Mouse (Mus musculus): Measurements from ENCODE around the gene Mccc2.

Mccc2 gene

DNA sequence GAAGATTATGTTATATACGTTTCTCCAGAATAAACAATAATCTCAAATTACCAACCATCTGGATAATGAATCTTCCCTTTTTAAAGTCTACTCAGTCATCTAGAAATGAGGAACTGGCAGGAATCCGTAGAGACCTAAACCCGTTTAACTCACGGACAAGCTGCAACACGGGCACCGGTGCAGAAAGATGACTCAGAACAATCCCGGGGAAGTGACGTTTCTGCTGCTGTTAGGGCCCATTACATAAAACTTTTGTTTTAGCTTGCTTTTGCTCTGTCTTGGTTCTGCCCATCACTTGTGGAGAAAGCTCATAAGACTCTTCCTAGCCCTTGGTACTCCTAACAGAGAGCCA lies 76.1 kb downstream of the Mccc2 start:
- DNase-seq (ENCODE audit: low read depth, low spot score) = no peak

DNA sequence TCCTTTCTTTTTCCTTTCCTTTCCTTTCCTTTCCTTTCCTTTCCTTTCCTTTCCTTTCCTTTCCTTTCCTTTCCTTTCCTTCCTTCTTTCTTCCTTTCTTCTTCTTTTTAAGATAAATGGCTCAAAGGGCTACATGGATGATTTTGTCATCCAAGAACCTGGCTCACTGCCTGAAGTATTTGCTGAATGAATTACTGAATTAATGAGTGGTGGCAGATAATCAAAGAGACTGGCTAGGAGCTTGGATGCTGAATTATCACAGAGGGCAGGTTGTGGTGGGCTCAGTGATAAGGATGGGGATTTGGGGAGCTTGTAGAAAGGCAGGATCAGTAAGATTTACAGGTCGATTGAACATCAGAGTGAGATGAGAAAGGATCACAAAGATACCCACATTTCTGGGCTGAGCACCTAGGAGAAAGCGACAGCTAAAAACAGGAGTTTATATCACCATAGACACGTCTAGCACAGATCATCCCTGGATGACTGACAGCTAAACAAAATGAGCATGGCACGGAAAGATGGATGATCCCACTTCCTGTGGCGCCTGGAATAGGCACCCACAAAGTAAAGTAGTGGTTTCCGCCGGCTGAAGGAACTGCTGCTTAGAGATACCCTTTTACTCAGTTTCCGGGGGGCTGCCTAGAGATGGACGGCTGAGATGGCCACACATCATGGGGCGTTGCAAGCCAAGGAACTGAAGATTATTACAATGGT lies 76.7 kb downstream of the Mccc2 start:
- DNase-seq (ENCODE audit: low read depth, low spot score) = no peak

DNA sequence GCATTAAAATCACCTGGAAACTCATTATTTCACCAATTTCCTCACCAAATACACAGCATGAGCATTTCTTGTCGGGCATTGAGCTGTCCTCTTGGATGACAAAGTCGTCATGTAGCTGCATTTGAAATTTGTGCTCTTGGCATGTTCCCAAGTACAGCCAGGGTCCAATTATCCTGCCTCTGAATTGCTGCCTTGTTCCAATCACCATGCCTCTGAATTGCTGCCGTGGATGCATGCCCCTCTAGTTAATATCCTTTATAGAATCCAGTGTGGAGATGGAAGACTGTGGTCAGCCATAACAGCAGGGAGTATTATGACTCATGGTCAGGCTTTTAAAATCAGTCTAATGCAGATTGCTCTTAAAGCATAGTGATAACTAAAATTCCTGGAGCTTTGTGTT lies 77.7 kb downstream of the Mccc2 start:
- no peak for DNase-seq (ENCODE audit: low read depth, low spot score)

DNA sequence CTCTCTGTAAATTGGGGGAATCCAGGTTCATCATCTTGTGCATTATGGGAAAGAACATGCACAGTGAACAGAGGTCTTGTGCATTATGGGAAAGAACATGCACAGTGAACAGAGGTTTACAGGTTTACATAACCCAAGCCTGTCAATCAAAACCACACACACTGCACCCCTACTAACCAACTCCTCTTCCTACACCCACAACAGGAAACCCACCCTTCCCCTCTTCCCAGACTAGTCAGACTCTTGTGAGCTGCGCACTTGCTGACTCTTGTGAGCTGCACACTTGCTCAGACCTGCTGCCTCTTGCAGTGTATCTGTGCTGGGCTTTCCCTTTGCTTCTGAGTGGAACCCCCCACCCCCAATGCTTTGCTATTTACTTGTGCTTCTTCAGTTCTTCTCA lies 83.0 kb downstream of the Mccc2 start:
- no peak for DNase-seq (ENCODE audit: low read depth, low spot score)

DNA sequence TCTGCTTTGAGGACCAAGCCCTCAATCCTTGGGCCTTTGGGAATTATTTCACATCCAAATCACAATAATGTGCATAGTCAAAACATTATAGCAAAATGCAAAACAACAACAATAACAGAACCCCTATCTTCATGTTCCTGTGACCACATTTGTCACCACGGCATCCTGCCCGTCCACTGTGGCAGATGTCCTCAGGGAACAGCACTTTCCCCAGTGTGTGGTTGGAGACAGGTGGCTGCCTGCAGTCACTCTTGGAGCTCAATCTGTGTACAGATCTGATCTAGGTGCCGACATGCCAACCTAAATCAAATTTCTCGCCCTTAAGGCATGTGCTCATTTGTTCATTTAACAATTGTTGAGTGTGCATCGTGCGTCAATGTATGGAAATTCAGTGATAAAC lies 83.9 kb downstream of the Mccc2 start:
- DNase-seq (ENCODE audit: low read depth, low spot score) = no peak

DNA sequence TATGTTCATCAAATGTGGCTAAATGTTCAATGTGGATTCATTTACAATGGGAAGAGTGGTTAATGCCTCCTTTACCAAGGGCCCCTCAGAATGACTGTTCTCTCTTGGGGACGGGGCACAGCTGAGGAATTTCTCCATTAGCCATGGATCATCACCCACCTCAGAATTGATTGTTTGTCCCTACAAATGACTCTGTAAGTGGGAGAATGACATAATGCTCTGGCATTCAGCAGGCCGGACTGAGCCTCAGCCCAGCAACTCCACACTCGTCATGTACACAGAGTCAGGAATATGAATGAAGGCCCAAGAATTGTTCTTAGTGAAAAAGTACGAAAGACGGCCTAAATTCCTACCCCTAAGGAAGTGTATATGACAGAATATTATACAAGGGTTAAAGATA lies 89.2 kb downstream of the Mccc2 start:
- DNase-seq (ENCODE audit: low read depth, low spot score) = no peak

DNA sequence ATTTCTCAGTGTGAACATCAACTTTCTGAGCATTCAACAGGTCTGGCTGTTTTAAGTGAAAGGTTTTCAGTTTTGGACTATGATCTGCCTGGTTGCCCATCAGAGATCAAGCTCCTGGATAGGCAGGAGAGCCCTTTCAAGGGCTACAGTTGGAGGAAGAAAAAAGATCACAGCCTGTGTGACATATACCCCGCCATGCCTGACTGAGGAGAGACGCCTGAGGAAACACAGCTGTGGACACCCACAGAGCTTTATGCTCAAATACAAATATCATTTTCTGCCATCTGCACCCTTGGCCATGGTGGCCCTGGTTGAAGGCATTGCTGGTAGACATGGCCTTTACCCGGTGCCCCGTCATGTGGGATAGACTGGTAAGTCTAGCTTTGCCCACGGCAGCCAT lies 99.8 kb downstream of the Mccc2 start:
- DNase-seq (ENCODE audit: low read depth, low spot score) = no peak

DNA sequence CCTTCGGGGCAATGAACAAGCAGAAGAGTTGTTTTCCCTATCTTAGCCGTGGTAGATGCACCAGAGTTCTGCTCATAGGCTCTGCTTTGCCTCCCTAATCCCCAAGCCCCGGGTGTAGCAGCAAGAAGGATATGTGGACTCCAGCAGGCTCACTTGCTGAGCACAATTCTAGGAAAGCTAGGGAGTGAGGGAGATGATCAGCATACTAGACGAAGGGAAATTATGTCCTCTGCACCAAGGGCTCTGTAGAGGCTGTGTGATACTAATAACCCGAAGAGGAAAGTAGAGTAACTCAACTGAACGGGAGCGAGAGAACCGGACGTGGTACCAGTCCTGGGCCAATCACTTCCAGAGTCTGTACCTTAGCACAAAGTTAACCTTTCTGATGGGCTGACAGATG lies 114.5 kb downstream of the Mccc2 start, which contains the start of gene Cartpt:
Gene Cartpt (minus strand): TSS at position 127 of the 400 bp plus-strand sequence.
- no peak for DNase-seq (ENCODE audit: low read depth, low spot score)

DNA sequence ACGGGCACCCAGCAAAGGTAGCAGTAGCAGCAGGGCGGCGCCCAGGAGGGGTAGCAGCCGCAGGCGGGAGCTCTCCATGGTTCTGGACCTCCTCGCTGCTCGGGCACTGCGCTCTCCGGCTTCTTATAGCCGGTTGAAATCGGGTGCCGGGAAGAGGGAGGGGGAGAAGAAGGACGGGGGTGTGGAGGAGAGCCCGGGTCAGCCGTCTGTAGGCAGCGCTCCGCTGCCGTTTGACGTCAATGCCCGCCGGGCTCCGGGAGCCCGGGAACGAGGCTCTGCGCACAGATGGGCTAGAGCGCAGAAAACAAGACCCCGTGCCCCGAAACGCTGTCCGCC lies 114.9 kb downstream of the Mccc2 start:
- peak; percentile 69 for DNase-seq (ENCODE audit: low read depth, low spot score)

DNA sequence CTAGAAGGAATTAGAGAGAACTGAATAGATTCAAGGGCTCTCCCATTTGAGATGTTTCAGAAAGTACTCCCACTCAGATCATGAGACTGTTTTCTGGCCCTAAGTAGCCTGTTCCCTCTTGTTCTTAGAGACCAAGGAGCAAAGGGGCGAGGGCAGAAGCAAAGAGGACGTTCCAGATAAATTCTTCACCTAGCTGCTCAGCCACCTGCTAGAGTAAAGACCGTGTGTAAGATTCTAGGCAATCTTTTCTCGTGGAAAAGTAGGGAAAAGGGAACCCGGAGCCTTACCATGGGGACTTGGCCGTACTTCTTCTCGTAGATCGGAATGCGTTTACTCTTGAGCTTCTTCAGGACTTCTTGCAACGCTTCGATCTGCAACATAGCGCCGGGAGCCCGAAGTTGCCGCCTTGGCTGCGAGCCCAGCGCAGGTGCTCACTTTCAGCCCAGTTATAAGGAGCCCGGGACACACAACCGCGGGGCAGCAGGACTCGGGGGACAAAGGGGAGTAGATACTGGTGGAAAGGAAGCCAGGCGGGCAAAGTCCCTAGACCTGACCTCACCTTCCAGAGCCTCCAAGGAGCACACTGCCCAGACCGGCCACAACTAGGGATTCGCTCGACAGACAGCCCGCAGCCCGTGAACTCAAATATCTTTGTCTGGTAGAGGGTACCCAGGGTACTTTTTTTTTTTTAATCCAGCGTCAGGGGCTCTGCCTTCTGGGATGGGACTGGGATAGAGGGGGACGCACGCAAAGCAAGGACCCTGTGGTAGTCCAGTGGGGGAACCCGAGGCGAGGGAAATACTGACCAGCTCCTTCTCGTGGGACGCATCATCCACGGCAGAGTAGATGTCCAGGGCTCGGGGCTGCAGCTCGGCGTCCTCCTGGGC lies 115.5 kb downstream of the Mccc2 start:
- no peak for DNase-seq (ENCODE audit: low read depth, low spot score)

DNA sequence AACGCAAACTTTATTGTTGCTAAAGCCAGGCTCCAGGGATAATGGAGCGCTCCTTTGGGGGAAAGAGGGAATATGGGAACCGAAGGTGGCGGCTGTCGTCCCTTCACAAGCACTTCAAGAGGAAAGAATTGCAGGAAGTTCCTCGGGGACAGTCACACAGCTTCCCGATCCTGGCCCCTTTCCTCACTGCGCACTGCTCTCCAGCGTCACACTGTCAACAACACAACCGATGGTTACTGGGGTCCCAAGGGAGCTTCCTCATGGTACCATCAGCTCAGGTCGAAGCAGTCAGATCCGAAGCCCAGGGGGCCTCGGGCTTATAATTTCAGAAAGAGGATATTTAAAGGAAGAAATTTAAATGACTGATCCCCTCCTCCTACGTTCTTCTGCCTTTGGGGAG lies 116.6 kb downstream of the Mccc2 start:
- DNase-seq (ENCODE audit: low read depth, low spot score) = no peak
